Mouse (Mus musculus): Measurements from ENCODE around the gene Lsm2. TPM values are rescaled to one million over a fixed set of nuclear protein-coding genes. Genes with fewer than 3 reads are reported as not detected.
"Not testable (repeated sequence)": the region's sequence is repeated elsewhere in the genome, so short reads cannot be mapped to it uniquely, and the experiment has no call there.

The Lsm2 gene
- polyA plus RNA-seq, 1 experiment from 2014 or later: 97.9 TPM

DNA sequence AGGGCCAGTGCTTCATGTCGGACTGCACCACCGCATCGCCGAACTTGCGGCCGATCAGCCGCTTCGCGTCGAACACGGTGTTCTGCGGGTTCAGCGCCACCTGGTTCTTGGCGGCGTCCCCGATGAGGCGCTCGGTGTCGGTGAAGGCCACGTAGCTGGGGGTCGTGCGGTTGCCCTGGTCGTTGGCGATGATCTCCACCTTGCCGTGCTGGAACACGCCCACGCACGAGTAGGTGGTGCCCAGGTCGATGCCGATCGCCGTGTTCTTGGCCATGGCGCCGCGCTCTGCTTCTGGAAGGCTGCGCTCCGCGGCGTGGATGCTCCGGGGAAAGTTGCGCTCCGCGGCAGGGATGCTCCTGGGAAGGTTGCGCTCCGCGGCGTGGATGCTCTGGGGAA lies 22.9 kb upstream of the Lsm2 start:
- under 1% methylated on average over 26 of the region's 47 CpGs for WGBS
- H3K4me1 ChIP-seq: peaks cover 11% of the 10 kb centered on the region
- peaks cover 46% of the 10 kb centered on the region for H3K27me3 ChIP-seq (replicated peaks)
- peak overlapping the region; percentile 81 for H3K4me2 ChIP-seq
- H3K4me3 ChIP-seq (replicated peaks): peak overlapping the region; percentile 45
- not testable (repeated sequence) for H3K9ac ChIP-seq (replicated peaks); H3K27ac ChIP-seq (replicated peaks); H3K9me3 ChIP-seq (replicated peaks); H3K36me3 ChIP-seq
- ATAC-seq (ENCODE audit: low FRiP score): peak; percentile 50

DNA sequence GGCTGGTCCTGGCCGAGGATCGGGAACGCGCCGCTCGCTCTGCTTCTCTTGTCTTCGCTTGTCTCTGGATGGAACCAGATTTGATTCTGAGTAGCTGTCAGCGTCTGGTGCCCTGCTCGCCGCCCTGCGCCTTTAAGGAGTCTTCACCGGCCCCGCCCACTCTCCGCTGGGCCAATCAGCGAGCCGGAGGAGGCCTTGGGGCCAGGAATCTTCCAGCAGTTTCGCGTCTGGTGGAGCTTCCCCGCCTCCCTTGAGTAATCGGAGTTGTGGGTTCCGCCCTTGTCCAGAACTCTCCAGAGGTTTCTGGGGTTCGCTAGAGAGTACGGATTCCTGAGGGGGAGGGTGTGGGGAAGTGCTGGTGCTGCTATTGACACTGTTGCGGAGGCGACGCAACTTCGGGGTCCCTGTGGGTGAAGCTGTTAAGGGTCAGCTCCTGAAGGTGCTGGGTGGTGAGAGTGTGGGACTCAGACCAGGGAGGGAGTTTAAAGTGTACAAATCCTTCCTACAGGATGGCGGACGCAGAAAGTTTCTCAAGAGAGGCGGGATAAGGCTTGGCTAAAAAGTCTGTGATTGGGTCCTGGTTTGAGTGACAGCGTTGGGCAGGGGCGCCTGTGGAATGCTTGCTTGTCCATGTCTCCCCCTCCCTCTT lies 22.4 kb upstream of the Lsm2 start, which contains the start of gene Hspa1b:
Gene Hspa1b, minus strand, starts transcription at position 109 of the 649 bp plus-strand sequence.
- H3K9me3 ChIP-seq (replicated peaks); H3K36me3 ChIP-seq: not testable (repeated sequence)
- peak; percentile 93 for ATAC-seq (ENCODE audit: low FRiP score)
- peak within 1 kb of the TSS; percentile 45 for H3K4me3 ChIP-seq (replicated peaks)
- peak within 1 kb of the TSS; percentile 81 for H3K4me2 ChIP-seq
- H3K27ac ChIP-seq (replicated peaks): peak within 1 kb of the TSS; percentile 86
- WGBS: under 1% methylated on average over 29 of the region's 32 CpGs
- peaks cover 11% of the 10 kb centered on the region for H3K4me1 ChIP-seq
- peaks cover 49% of the 10 kb centered on the region for H3K27me3 ChIP-seq (replicated peaks)
- H3K9ac ChIP-seq (replicated peaks): peak within 1 kb of the TSS; percentile 45

DNA sequence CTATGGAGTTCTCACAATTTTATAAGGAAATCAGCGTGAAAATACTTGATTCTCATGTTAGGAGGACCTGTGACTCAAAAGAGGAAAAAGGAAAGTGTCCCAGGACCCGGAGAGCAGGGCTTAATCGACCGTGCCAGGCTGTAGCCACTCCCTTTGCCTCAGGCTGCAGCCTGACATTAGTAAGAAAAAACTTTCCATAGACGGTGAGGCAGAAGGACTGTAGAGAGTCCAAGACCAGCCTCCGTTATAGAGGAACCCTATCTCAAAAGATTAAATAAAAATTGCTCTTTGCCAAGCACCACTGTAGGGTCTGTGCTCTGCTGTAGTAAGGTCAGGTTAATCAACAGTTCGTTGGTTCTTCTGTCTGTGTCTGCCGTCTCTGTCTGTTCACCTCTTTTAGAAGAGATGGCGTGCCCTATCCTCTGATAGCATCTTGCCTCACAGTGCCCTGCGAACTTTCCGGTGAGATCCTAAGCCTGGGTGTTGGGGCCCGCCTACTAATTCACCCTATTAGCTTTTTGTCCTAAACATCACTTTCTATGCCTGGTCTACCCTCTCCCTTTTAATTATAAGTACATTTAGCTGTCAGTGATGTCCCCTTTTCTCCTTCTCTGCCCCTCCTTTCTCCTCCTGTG lies 21.7 kb upstream of the Lsm2 start:
- Histone ChIP-seq H3K4me3 (replicated peaks) (peak overlapping the region; percentile 45), H3K36me3 (no peaks in the 10 kb centered on the region), H3K27ac (replicated peaks) (peak overlapping the region; percentile 86), H3K4me1 (peaks cover 11% of the 10 kb centered on the region), H3K9me3 (replicated peaks) (no peaks in the 10 kb centered on the region), H3K9ac (replicated peaks) (0 out of 2 replicates have a peak overlapping the region, but pooled peaks have one; percentile 45), H3K27me3 (replicated peaks) (peaks cover 52% of the 10 kb centered on the region), H3K4me2 (peak overlapping the region; percentile 81)
- 18% methylated on average over 12 of the region's 12 CpGs for WGBS
- no peak for ATAC-seq (ENCODE audit: low FRiP score)

DNA sequence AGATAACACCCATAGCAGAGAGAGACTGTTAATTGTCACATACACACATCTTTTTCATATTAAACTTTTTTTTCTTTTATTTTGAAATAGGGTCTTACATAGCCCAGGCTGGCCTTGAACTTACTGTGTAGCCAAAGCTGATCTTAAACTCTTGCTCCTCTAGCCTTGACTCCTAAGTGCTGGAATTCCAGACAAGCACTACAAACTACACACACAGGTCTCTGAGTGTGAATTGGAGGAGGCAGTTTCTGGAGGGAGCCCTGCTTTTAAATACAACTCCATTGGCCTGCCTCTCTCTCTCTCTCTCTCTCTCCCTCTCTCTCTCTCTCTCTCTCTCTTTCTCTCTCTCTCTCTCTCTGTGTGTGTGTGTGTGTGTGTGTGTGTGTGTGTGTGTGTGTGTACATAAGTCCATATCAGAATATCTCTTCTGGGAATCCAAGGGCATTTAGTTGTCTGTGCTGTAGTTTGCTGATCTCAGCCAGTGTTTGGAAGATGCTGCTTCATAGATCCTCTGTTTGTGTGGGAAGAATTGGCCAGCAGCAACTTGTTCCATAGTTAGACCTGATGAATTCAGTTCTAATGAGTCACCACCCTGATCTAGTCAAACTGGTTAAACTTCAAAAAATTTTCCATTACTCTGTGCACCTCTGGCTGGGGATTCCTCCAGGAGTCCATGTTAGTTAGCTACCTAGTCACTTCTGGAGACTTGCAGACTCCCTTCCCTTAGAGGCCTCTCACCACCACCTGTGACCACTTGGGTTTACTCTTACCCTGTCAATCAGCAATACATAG lies 20.8 kb upstream of the Lsm2 start:
- peaks cover 45% of the 10 kb centered on the region for H3K27me3 ChIP-seq (replicated peaks)
- ATAC-seq (ENCODE audit: low FRiP score): no peak
- H3K4me3 ChIP-seq (replicated peaks): no peak overlapping the region
- H3K36me3 ChIP-seq: no peaks in the 10 kb centered on the region
- H3K4me1 ChIP-seq: peaks cover 11% of the 10 kb centered on the region
- H3K27ac ChIP-seq (replicated peaks): no peak overlapping the region
- H3K9ac ChIP-seq (replicated peaks): no peak overlapping the region
- H3K4me2 ChIP-seq: no peak overlapping the region
- no peaks in the 10 kb centered on the region for H3K9me3 ChIP-seq (replicated peaks)

DNA sequence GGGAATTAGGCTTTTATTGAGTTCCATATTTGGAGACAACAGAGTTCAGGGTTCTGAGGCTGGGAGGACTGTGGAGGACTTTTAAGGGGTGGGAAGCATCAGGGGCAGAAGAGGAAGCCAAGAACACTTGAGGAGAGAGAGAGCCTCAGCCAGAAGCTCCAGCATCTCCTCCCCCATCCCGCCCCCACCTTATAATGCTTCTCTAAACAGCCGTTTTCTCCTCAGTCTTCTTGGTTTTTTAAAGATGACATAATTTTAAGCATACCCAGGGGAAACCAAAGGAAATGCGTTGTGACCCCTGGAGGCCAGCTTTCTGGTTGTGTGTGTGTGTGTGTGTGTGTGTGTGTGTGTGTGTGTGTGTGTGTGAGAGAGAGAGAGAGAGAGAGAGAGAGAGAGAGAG lies 19.5 kb upstream of the Lsm2 start:
- Histone ChIP-seq H3K9ac (replicated peaks) (no peak overlapping the region), H3K27ac (replicated peaks) (no peak overlapping the region), H3K9me3 (replicated peaks) (no peaks in the 10 kb centered on the region), H3K36me3 (no peaks in the 10 kb centered on the region), H3K4me1 (peaks cover 11% of the 10 kb centered on the region), H3K4me2 (no peak overlapping the region), H3K27me3 (replicated peaks) (peaks cover 44% of the 10 kb centered on the region), H3K4me3 (replicated peaks) (no peak overlapping the region)
- 43% methylated on average over 3 of the region's 3 CpGs for WGBS
- no peak for ATAC-seq (ENCODE audit: low FRiP score)

DNA sequence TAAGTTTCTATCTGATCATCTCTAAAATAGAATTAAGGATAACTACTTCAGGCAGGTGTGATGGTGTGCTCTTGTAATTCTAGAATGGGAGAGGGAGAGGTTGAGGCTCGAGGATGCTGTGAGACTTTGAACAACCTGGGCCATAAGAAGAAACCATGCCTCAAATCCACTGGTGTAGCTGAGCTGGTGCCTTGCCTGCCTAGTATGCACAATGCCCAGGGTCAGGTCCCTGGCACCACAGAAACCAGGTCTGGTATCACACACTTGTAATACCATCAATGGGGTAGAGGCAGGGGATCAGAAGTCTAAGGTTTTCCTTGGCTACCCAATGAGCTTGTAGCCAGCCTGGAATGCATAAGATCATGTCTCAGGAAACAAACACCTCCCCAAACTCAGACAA lies 18.8 kb upstream of the Lsm2 start:
- Histone ChIP-seq H3K4me2 (no peak overlapping the region), H3K4me3 (replicated peaks) (no peak overlapping the region), H3K9ac (replicated peaks) (no peak overlapping the region), H3K27me3 (replicated peaks) (peaks cover 51% of the 10 kb centered on the region), H3K4me1 (peaks cover 11% of the 10 kb centered on the region), H3K9me3 (replicated peaks) (no peaks in the 10 kb centered on the region), H3K36me3 (no peaks in the 10 kb centered on the region), H3K27ac (replicated peaks) (no peak overlapping the region)
- no peak for ATAC-seq (ENCODE audit: low FRiP score)
- WGBS: 56% methylated on average over 1 of the region's 1 CpGs

DNA sequence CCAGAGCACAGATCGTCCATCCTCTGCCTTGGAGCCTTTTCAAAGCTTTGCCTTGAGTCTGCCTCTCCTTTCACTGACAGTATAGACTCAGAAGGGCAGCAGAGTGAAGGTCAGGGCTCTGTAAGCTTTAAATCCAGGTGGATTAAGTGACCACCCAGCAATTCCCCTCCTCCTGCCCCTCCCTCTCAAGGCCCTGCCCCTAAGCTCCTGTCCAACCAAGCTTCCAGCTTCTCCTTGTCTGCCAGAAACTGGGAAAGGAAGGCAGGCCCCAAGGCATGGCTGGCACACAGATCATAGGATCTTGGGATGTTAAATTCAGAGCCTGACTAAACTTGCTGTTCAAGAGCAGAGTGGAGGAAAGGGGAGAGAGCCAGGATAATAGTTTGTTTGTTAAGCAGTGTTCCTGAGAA lies 17.0 kb upstream of the Lsm2 start:
- no peaks in the 10 kb centered on the region for H3K36me3 ChIP-seq
- ATAC-seq (ENCODE audit: low FRiP score): no peak
- peaks cover 66% of the 10 kb centered on the region for H3K27me3 ChIP-seq (replicated peaks)
- WGBS: 13% methylated on average over 1 of the region's 1 CpGs
- no peak overlapping the region for H3K9ac ChIP-seq (replicated peaks)
- no peak overlapping the region for H3K4me2 ChIP-seq
- peaks cover 7% of the 10 kb centered on the region for H3K4me1 ChIP-seq
- no peaks in the 10 kb centered on the region for H3K9me3 ChIP-seq (replicated peaks)
- no peak overlapping the region for H3K27ac ChIP-seq (replicated peaks)
- H3K4me3 ChIP-seq (replicated peaks): no peak overlapping the region

DNA sequence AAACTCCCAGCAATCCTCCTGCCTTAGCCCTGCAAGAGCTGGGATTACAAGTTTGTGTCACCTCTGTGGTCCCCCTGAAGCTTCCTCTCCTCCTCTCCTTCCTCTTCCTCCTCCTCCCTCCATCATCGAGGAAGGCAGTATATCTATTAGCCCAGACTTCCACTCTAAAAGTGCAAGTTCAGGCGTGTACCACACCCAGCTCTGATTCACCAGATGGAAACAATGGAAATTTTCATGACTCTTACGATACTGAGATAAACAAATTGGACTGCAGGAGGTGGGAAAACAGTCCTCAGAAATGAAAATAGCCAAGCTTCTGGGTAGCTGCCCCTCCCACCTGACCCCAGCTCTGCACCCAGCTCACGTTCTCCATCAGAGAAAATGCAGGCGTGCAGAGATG lies 16.0 kb upstream of the Lsm2 start:
- H3K4me1 ChIP-seq: no peaks in the 10 kb centered on the region
- no peak overlapping the region for H3K9ac ChIP-seq (replicated peaks)
- no peak overlapping the region for H3K27ac ChIP-seq (replicated peaks)
- H3K27me3 ChIP-seq (replicated peaks): peaks cover 61% of the 10 kb centered on the region
- no peaks in the 10 kb centered on the region for H3K36me3 ChIP-seq
- H3K4me3 ChIP-seq (replicated peaks): no peak overlapping the region
- WGBS: 78% methylated on average over 5 of the region's 5 CpGs
- H3K9me3 ChIP-seq (replicated peaks): no peaks in the 10 kb centered on the region
- no peak for ATAC-seq (ENCODE audit: low FRiP score)
- H3K4me2 ChIP-seq: no peak overlapping the region

DNA sequence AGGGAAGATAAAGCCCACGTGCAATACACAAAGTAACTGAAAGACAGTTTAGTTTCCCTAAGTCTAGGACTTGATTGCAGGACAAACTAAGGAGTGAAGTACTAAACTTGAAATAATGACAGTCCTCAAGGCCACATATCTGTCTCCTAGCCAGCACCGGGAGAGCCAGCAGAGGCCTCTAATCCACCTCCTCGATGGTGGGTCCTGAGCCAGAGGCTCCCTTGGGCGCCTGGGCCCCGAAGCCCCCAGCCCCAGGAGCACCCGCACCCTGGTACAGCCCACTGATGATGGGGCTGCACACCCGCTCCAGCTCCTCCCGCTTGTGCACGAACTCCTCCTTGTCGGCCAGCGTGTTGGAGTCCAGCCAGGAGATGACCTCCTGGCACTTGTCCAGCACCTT lies 11.8 kb upstream of the Lsm2 start, which contains the start of gene Gm20481:
Gene Gm20481, plus strand, starts transcription at position 91 of the 400 bp plus-strand sequence.
- not testable (repeated sequence) for H3K4me1 ChIP-seq; ATAC-seq (ENCODE audit: low FRiP score); H3K9ac ChIP-seq (replicated peaks); H3K4me3 ChIP-seq (replicated peaks); H3K9me3 ChIP-seq (replicated peaks); H3K27ac ChIP-seq (replicated peaks); H3K36me3 ChIP-seq; H3K4me2 ChIP-seq
- 66% methylated on average over 7 of the region's 11 CpGs for WGBS
- H3K27me3 ChIP-seq (replicated peaks): peaks cover 33% of the 10 kb centered on the region

DNA sequence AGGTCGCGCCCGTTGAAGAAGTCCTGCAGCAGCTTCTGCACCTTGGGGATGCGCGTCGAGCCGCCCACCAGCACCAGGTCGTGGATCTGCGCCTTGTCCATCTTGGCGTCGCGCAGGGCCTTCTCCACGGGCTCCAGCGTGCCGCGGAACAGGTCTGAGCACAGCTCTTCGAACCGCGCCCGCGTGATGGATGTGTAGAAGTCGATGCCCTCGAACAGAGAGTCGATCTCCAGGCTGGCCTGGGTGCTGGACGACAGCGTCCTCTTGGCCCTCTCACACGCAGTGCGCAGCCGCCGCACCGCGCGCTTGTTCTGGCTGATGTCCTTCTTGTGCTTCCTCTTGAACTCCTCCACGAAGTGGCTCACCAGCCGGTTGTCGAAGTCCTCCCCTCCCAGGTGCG lies 10.8 kb upstream of the Lsm2 start:
- peaks cover 30% of the 10 kb centered on the region for H3K27me3 ChIP-seq (replicated peaks)
- not testable (repeated sequence) for H3K27ac ChIP-seq (replicated peaks); ATAC-seq (ENCODE audit: low FRiP score); H3K9ac ChIP-seq (replicated peaks); H3K9me3 ChIP-seq (replicated peaks); H3K4me1 ChIP-seq; H3K4me2 ChIP-seq; H3K36me3 ChIP-seq; H3K4me3 ChIP-seq (replicated peaks)
- WGBS: 38% methylated on average over 21 of the region's 37 CpGs

DNA sequence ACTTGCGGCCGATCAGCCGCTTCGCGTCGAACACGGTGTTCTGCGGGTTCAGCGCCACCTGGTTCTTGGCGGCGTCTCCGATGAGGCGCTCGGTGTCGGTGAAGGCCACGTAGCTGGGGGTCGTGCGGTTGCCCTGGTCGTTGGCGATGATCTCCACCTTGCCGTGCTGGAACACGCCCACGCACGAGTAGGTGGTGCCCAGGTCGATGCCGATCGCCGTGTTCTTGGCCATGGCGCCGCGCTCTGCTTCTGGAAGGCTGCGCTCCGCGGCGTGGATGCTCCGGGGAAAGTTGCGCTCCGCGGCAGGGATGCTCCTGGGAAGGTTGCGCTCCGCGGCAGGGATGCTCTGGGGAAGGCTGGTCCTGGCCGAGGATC lies 10.0 kb upstream of the Lsm2 start:
- WGBS: 0% methylated on average over 18 of the region's 43 CpGs
- H3K36me3 ChIP-seq; H3K9me3 ChIP-seq (replicated peaks); H3K27ac ChIP-seq (replicated peaks); H3K4me1 ChIP-seq; H3K9ac ChIP-seq (replicated peaks): not testable (repeated sequence)
- peaks cover 28% of the 10 kb centered on the region for H3K27me3 ChIP-seq (replicated peaks)
- peak overlapping the region; percentile 80 for H3K4me2 ChIP-seq
- H3K4me3 ChIP-seq (replicated peaks): peak overlapping the region; percentile 44
- ATAC-seq (ENCODE audit: low FRiP score): peak; percentile 51
